Comparison of ENCODE assay signal across 13 mouse cellular contexts in genomic region chr5:41893351-41893750, GRCm38 (mm10).
"Had no signal": no experiment of that assay in that cellular context is flagged by ENCODE, and none has a peak within 500 bp of the region (broad histone marks: within the 10 kb centered on the region; RNA-seq: fewer than 3 reads in every experiment).

No protein-coding gene starts in this region.

- DNase-seq: lung, adult 18-20 months; lung, embryonic 14.5 days; lung, postnatal 10 days; lung, postnatal 4 days; midbrain, embryonic 14.5 days; retina, postnatal 1 day; right cerebral cortex, adult 18-20 months; right cerebral cortex, postnatal 25 days; right cerebral cortex, postnatal 4 days; spleen, adult 18-20 months; thymus, adult 18-20 months; thymus, postnatal 14 days; thymus, postnatal 36 days had no signal
